19 mouse cellular contexts compared by ENCODE assay signal in genomic region chr12:107856421-107857043, GRCm38 (mm10).
DNase-seq lines count a peak whose midpoint lies in the region; ATAC-seq and TF ChIP-seq lines count a peak whose summit lies in the region.
"Had no signal": no experiment of that assay in that cellular context is flagged by ENCODE, and none has a peak within 500 bp of the region (broad histone marks: within the 10 kb centered on the region; RNA-seq: fewer than 3 reads in every experiment).

No protein-coding gene starts in this region.

- H3K4me1 ChIP-seq in forebrain, embryonic 11.5 days (replicated peaks; ENCODE audit: control insufficient read depth, insufficient read depth, low read length), result peaks cover 2% of the 10 kb centered on the region; the same call in 1 of the 2 replicates
- H3K4me1 ChIP-seq in forebrain, postnatal 0 days (ENCODE audit: insufficient read depth), result no peaks in the 10 kb centered on the region
- H3K4me1 ChIP-seq in limb, embryonic 13.5 days, result peaks cover 22% of the 10 kb centered on the region
- peaks cover 20% of the 10 kb centered on the region for H3K4me1 ChIP-seq in limb, embryonic 10.5 days
- peaks cover 2% of the 10 kb centered on the region for H3K4me1 ChIP-seq in ES-Bruce4 (ENCODE audit: control insufficient read depth, insufficient read depth, low read length)
- H3K4me1 ChIP-seq in limb, embryonic 15.5 days, result peaks cover 17% of the 10 kb centered on the region
- H3K4me1 ChIP-seq: neural tube, embryonic 15.5 days had no signal

- 85% methylated on average over 6 of the region's 6 CpGs for WGBS in forebrain, embryonic 11.5 days
- WGBS in forebrain, postnatal 0 days, result 73% methylated on average over 6 of the region's 6 CpGs
- WGBS in limb, embryonic 13.5 days, result 64% methylated on average over 6 of the region's 6 CpGs
- 75% methylated on average over 6 of the region's 6 CpGs for WGBS in limb, embryonic 10.5 days
- WGBS in limb, embryonic 15.5 days, result 61% methylated on average over 6 of the region's 6 CpGs

- no peak for ATAC-seq in forebrain, embryonic 11.5 days (replicated peaks; ENCODE audit: low FRiP score)
- no peak for ATAC-seq in forebrain, postnatal 0 days
- ATAC-seq in limb, embryonic 13.5 days (ENCODE audit: low FRiP score, low read depth), result no peak
- no peak for ATAC-seq in limb, embryonic 15.5 days (ENCODE audit: insufficient number of reproducible peaks, low FRiP score, low TSS enrichment, low read depth)
- ATAC-seq: CD4-positive, CD25-positive, alpha-beta regulatory T cell, adult 4 months; forebrain, embryonic 14.5 days; midbrain, embryonic 13.5 days had no signal

- peak; percentile 84 for TF ChIP-seq EP300 in ES-Bruce4 (IDR thresholded peaks at IDR 0.05; ENCODE audit: insufficient read depth, low read depth, low read length)

- peak; percentile 45 for DNase-seq in forebrain, embryonic 11.5 days (ENCODE audit: low spot score)
- DNase-seq in forebrain, postnatal 0 days, result no peak
- DNase-seq in limb, embryonic 10.5 days (ENCODE audit: low spot score), result no peak
- DNase-seq in layer of hippocampus, adult 9-10 months (ENCODE audit: low spot score), result no peak
- DNase-seq in layer of hippocampus, adult 2 months (ENCODE audit: low spot score in 2 of 2), result no peak
- DNase-seq: adrenal gland, adult 8-10 months; cerebellum, postnatal 14 days; embryo, embryonic 11 days; thymus, adult 18-20 months had no signal

- H3K36me3 ChIP-seq in forebrain, embryonic 11.5 days (ENCODE audit: control insufficient read depth, insufficient read depth, low read length), result no peaks in the 10 kb centered on the region
- H3K36me3 ChIP-seq in forebrain, postnatal 0 days (ENCODE audit: insufficient read depth), result no peaks in the 10 kb centered on the region
- H3K36me3 ChIP-seq in limb, embryonic 13.5 days, result no peaks in the 10 kb centered on the region
- no peaks in the 10 kb centered on the region for H3K36me3 ChIP-seq in limb, embryonic 10.5 days
- H3K36me3 ChIP-seq in ES-Bruce4 (ENCODE audit: control insufficient read depth, insufficient read depth, low read length, poor library complexity, severe bottlenecking), result no peaks in the 10 kb centered on the region
- H3K36me3 ChIP-seq in limb, embryonic 15.5 days, result no peaks in the 10 kb centered on the region
- H3K36me3 ChIP-seq: midbrain, embryonic 13.5 days; neural tube, embryonic 15.5 days had no signal

- H3K4me2 ChIP-seq in forebrain, embryonic 11.5 days (ENCODE audit: low read depth, low read length, severe bottlenecking), result no peak overlapping the region
- no peak overlapping the region for H3K4me2 ChIP-seq in forebrain, postnatal 0 days (ENCODE audit: low read depth)
- H3K4me2 ChIP-seq in limb, embryonic 13.5 days (replicated peaks), result no peak overlapping the region
- H3K4me2 ChIP-seq in limb, embryonic 15.5 days, result no peak overlapping the region
- H3K4me2 ChIP-seq: midbrain, embryonic 13.5 days; neural tube, embryonic 15.5 days had no signal

- H3K27ac ChIP-seq in forebrain, embryonic 11.5 days (ENCODE audit: low read depth, low read length), result no peak overlapping the region
- H3K27ac ChIP-seq in forebrain, postnatal 0 days (ENCODE audit: low read depth, low read length), result no peak overlapping the region
- 0 out of 2 replicates have a peak overlapping the region, but pooled peaks have one; percentile 33 for H3K27ac ChIP-seq in limb, embryonic 13.5 days
- H3K27ac ChIP-seq in limb, embryonic 10.5 days, result no peak overlapping the region
- H3K27ac ChIP-seq in ES-Bruce4 (ENCODE audit: insufficient read depth, low read length), result no peak overlapping the region
- H3K27ac ChIP-seq in limb, embryonic 15.5 days, result peak overlapping the region; percentile 12; the same call in 1 of the 2 replicates
- no peak overlapping the region for H3K27ac ChIP-seq in layer of hippocampus, adult 2 months
- H3K27ac ChIP-seq: left cerebral cortex, adult 2 months; liver, embryonic 14.5 days; midbrain, embryonic 13.5 days; neural tube, embryonic 15.5 days had no signal

- no peaks in the 10 kb centered on the region for H3K9me3 ChIP-seq in forebrain, embryonic 11.5 days (ENCODE audit: control insufficient read depth, low read length)
- no peaks in the 10 kb centered on the region for H3K9me3 ChIP-seq in forebrain, postnatal 0 days (ENCODE audit: low read length)
- no peaks in the 10 kb centered on the region for H3K9me3 ChIP-seq in limb, embryonic 13.5 days
- no peaks in the 10 kb centered on the region for H3K9me3 ChIP-seq in limb, embryonic 10.5 days (replicated peaks)
- no peaks in the 10 kb centered on the region for H3K9me3 ChIP-seq in ES-Bruce4 (replicated peaks; ENCODE audit: control insufficient read depth, insufficient read depth, low read length, poor library complexity, severe bottlenecking)
- no peaks in the 10 kb centered on the region for H3K9me3 ChIP-seq in limb, embryonic 15.5 days
- H3K9me3 ChIP-seq: neural tube, embryonic 15.5 days had no signal

- no peak overlapping the region for H3K9ac ChIP-seq in forebrain, embryonic 11.5 days (ENCODE audit: low read length)
- no peak overlapping the region for H3K9ac ChIP-seq in forebrain, postnatal 0 days
- no peak overlapping the region for H3K9ac ChIP-seq in limb, embryonic 13.5 days
- no peak overlapping the region for H3K9ac ChIP-seq in ES-Bruce4 (ENCODE audit: low read depth, poor library complexity, severe bottlenecking)
- H3K9ac ChIP-seq in limb, embryonic 15.5 days, result no peak overlapping the region
- H3K9ac ChIP-seq: liver, embryonic 14.5 days; midbrain, embryonic 13.5 days; neural tube, embryonic 15.5 days had no signal

- no peak overlapping the region for H3K4me3 ChIP-seq in forebrain, embryonic 11.5 days (ENCODE audit: low read depth, low read length)
- H3K4me3 ChIP-seq in forebrain, postnatal 0 days (ENCODE audit: low read depth, low read length), result no peak overlapping the region
- no peak overlapping the region for H3K4me3 ChIP-seq in limb, embryonic 13.5 days
- H3K4me3 ChIP-seq in limb, embryonic 10.5 days, result no peak overlapping the region
- H3K4me3 ChIP-seq in ES-Bruce4 (ENCODE audit: low read depth, low read length), result no peak overlapping the region
- H3K4me3 ChIP-seq in limb, embryonic 15.5 days, result no peak overlapping the region
- H3K4me3 ChIP-seq in layer of hippocampus, adult 2 months, result no peak overlapping the region
- H3K4me3 ChIP-seq: left cerebral cortex, adult 2 months; midbrain, embryonic 13.5 days; myocyte; neural tube, embryonic 15.5 days had no signal

- TF ChIP-seq POLR2A in ES-Bruce4 (IDR thresholded peaks at IDR 0.05; ENCODE audit: insufficient read depth, low read length), result no peak

- H3K27me3 ChIP-seq in forebrain, embryonic 11.5 days (ENCODE audit: control insufficient read depth, insufficient read depth, low read length), result no peaks in the 10 kb centered on the region
- no peaks in the 10 kb centered on the region for H3K27me3 ChIP-seq in forebrain, postnatal 0 days (ENCODE audit: insufficient read depth, low read length)
- no peaks in the 10 kb centered on the region for H3K27me3 ChIP-seq in limb, embryonic 13.5 days
- H3K27me3 ChIP-seq in limb, embryonic 10.5 days (ENCODE audit: low read depth, poor library complexity, severe bottlenecking), result no peaks in the 10 kb centered on the region
- no peaks in the 10 kb centered on the region for H3K27me3 ChIP-seq in ES-Bruce4 (ENCODE audit: control insufficient read depth, insufficient read depth, low read length, poor library complexity, severe bottlenecking)
- H3K27me3 ChIP-seq in limb, embryonic 15.5 days, result no peaks in the 10 kb centered on the region
- H3K27me3 ChIP-seq: midbrain, embryonic 13.5 days; neural tube, embryonic 15.5 days had no signal

- no peak for TF ChIP-seq CTCF in forebrain, postnatal 0 days (IDR thresholded peaks at IDR 0.05; ENCODE audit: low read depth)
- no peak for TF ChIP-seq CTCF in ES-Bruce4 (IDR thresholded peaks at IDR 0.05; ENCODE audit: low read depth, low read length)
- no peak for TF ChIP-seq CTCF in layer of hippocampus, adult 2 months (conservative IDR thresholded peaks at IDR 0.05)

Comparison
In these comparisons a context has a peak if more than half of its experiments do, and no peak if none do; other contexts are left out.
1. H3K27ac ChIP-seq: peak in limb, embryonic 13.5 days (single experiment) and limb, embryonic 15.5 days (single experiment); none in forebrain, embryonic 11.5 days (single experiment), forebrain, postnatal 0 days (single experiment), limb, embryonic 10.5 days (single experiment), ES-Bruce4 (single experiment) and layer of hippocampus, adult 2 months (single experiment).